Mouse (Mus musculus) kidney, embryonic 15.5 days (tissue): ENCODE data around the gene B4galnt3. TPM values are rescaled to one million over a fixed set of nuclear protein-coding genes. Genes with fewer than 3 reads are reported as not detected.
"Not testable (repeated sequence)": the region's sequence is repeated elsewhere in the genome, so short reads cannot be mapped to it uniquely, and the experiment has no call there.

Experiments
- ATAC-seq: fragments of 200-750 bp; cut with Nextera tagmentation; replicated peaks from 2 replicates; pipeline ENCODE4 v1.8.0; 2017; ENCODE audit warnings: moderate TSS enrichment; ENCODE audit not compliant: low FRiP score
- H3K27ac ChIP-seq: fragments of 300-500 bp; sonication (generic); 2 replicates; pipeline ENCODE4 v1.5.1; 2015; ENCODE audit warnings: mild to moderate bottlenecking, inconsistent platforms
- H3K27me3 ChIP-seq: fragments of 300-500 bp; sonication (generic); 2 replicates; pipeline ENCODE4 v1.6.1; 2015; ENCODE audit warnings: inconsistent platforms
- H3K36me3 ChIP-seq: fragments of 300-500 bp; sonication (generic); 2 replicates; pipeline ENCODE4 v1.6.1; 2015; ENCODE audit warnings: inconsistent platforms
- H3K4me1 ChIP-seq: fragments of 300-500 bp; sonication (generic); 2 replicates; pipeline ENCODE4 v1.6.1; 2015; ENCODE audit warnings: inconsistent platforms
- H3K4me2 ChIP-seq: fragments of 300-500 bp; sonication (generic); 2 replicates; pipeline ENCODE4 v1.6.1; 2015; ENCODE audit warnings: moderate library complexity, mild to moderate bottlenecking, inconsistent platforms
- H3K4me3 ChIP-seq: fragments of 300-500 bp; sonication (generic); replicated peaks from 2 replicates; pipeline ENCODE4 v1.5.1; 2015; ENCODE audit warnings: mild to moderate bottlenecking, inconsistent platforms
- H3K9ac ChIP-seq: fragments of 300-500 bp; sonication (generic); 2 replicates; pipeline ENCODE4 v1.6.1; 2015; ENCODE audit warnings: mild to moderate bottlenecking, inconsistent platforms
- H3K9me3 ChIP-seq: fragments of 300-500 bp; sonication (generic); replicated peaks from 2 replicates; pipeline ENCODE4 v1.6.1; 2016; ENCODE audit warnings: inconsistent platforms
- WGBS: fragments of 180-500 bp; shearing (Covaris S2); methylation state at CpG from one replicate; pipeline ENCODE4 v1.1.7; 2015; ENCODE audit warnings: mixed read lengths; 5-methylcytosine and 5-hydroxymethylcytosine counted together
- polyA plus RNA-seq: library from polyadenylated mRNA; unstranded; fragments of >200 nt; fragmentation: Nextera tagmentation; extraction: Ambion mirVana; gene quantifications from 2 replicates; pipeline ENCODE4 v1.2.1, GENCODE M21; 2015

Gene B4galnt3
- polyA plus RNA-seq, 1 experiment from 2014 or later: 2.2 TPM

DNA sequence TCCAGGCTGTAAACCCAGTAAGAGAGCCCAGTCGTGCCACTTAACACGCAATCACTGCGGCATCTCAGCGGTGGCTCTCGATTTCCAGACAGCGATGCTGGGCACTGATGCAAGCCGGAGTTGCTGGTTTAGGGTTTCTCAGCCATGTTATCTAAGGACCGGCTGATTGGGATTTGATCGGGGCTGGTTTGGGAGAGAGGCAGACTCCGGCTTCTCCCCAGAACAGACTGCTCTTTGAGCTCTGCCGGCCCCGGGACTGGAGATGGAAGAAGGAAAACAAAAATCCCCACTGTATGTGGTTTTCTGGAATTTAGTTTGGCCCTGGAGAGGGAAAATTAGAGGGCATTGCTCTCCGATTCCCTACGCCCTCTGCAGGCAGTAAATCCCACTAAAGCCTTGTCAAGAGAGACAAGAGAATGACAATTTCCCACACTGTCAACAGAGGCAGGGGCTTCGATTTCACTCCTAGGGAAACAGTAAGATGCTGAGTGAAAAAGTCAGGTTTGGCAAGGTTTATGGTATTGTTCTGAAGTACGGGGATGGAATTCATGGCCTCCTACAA is 8.5 kb upstream of the B4galnt3 start:
- peak overlapping the region; percentile 61 for H3K4me2 ChIP-seq
- H3K9me3 ChIP-seq: no peaks in the 10 kb centered on the region
- peaks cover 12% of the 10 kb centered on the region for H3K4me1 ChIP-seq
- ATAC-seq: peak; percentile 46; the same call in 1 of the 2 replicates
- peaks cover 8% of the 10 kb centered on the region; the same call in 1 of the 2 replicates for H3K27me3 ChIP-seq
- H3K4me3 ChIP-seq: peak overlapping the region; percentile 26
- H3K9ac ChIP-seq: 0 out of 2 replicates have a peak overlapping the region, but pooled peaks have one; percentile 4
- no peak overlapping the region for H3K27ac ChIP-seq
- H3K36me3 ChIP-seq: no peaks in the 10 kb centered on the region
- WGBS: 12% methylated on average over 16 of the region's 16 CpGs

DNA sequence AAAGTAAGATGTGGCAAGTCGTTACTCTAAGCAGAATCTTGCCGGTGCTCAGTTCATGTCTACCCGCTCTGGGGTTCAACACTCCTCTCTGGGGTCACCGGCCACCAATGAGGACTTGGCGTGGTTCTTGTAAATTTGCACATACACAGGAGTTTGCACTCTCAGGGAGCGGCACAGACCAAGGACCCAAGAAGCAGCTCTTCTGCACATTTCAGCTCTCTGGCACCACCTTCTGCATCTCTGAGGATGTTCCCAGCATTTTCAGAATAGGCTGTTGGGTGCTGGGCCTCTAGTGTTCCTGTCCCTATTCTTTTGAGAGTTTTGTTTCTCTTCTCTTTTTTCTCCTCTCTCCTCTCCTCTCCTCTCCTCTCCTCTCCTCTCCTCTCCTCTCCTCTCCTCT is 6.8 kb upstream of the B4galnt3 start:
- peaks cover 8% of the 10 kb centered on the region; the same call in 1 of the 2 replicates for H3K27me3 ChIP-seq

DNA sequence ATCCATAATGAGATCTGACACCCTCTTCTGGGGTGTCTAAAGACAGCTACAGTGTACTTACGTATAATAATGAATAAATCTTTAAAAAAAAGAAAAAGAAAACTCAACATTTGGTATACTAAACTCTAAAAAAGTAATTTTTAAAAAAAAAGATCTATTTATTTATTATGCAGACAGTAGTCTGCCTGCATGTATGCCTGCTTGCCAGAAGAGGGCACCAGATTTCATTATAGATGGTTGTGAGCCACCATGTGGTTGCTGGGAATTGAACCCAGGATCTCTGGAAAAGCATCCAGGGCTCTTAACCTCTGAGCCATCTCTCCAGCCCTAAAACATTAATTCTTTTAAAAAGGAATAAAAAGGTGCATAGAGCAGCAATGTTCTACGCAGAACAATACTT is 2.2 kb upstream of the B4galnt3 start:
- ATAC-seq, H3K9me3 ChIP-seq, H3K27ac ChIP-seq, H3K9ac ChIP-seq, H3K4me2 ChIP-seq, H3K4me3 ChIP-seq, H3K36me3 ChIP-seq: not testable (repeated sequence)
- Histone ChIP-seq H3K4me1 (peaks cover 11% of the 10 kb centered on the region), H3K27me3 (peaks cover 19% of the 10 kb centered on the region)
- WGBS: 96% methylated on average over 2 of the region's 2 CpGs

More for the DNA sequence above, 6.8 kb upstream of the B4galnt3 start:
- Histone ChIP-seq H3K27ac (no peak overlapping the region), H3K4me1 (peaks cover 12% of the 10 kb centered on the region), H3K9ac (no peak overlapping the region), H3K9me3 (no peaks in the 10 kb centered on the region), H3K4me3 (no peak overlapping the region), H3K4me2 (no peak overlapping the region), H3K36me3 (no peaks in the 10 kb centered on the region)
- 18% methylated on average over 6 of the region's 6 CpGs for WGBS
- peak; percentile 70; the same call in 1 of the 2 replicates for ATAC-seq

DNA sequence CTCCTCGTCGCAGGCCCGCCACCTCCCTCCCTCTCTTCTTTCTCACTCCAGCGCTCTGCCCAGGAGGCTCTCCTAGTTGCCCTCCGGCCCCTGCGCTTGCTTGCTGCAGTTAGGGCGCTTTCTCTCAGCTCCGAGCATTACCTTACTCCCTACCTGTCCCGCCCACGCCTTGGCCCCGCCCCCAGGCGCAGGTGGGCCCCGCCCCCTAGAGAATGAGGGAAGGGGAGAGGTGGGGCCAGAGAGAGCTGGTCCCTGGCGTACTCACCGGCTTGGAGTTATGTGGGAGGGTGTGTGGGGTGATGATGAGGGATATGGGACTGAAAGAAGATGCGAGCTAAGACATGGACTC is 400 bp upstream of the B4galnt3 start:
- Histone ChIP-seq H3K4me2 (peak overlapping the region; percentile 90), H3K27me3 (peaks cover 19% of the 10 kb centered on the region), H3K36me3 (no peaks in the 10 kb centered on the region), H3K27ac (peak overlapping the region; percentile 79), H3K9me3 (no peaks in the 10 kb centered on the region), H3K4me3 (peak overlapping the region; percentile 62), H3K9ac (peak overlapping the region; percentile 54), H3K4me1 (peaks cover 11% of the 10 kb centered on the region)
- 0% methylated on average over 16 of the region's 16 CpGs for WGBS
- ATAC-seq: peak; percentile 89

DNA sequence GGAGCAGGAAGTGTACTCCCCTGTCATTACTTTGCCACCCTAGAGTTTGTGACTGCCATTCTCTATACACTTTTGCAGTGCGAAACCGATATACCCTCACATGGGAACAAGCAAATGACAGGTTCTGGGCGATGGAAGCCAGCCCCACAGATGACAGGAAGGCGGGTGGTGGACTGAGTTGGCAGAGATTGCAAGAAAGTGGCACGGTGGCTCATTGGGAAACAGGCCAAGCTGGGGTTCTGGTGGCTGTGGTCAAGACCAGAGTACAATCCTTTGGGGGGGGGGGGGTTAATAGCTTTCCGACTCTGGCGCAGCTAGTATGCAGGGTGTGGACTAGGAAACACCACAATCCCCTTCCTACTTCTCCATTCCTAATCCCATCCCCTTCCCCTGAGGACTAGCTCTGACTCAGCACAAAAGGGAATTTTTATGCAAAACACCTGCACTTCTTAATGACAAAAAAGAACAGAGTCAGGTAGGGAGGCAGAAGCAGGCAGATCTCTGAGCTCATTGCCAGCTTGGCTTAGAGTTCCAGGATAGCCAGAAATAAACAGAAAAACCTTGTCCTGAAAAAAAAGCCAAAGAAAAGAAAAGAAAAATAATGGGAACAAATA is 2.9 kb downstream of the B4galnt3 start:
- 91% methylated on average over 7 of the region's 7 CpGs for WGBS
- H3K9me3 ChIP-seq: no peaks in the 10 kb centered on the region
- no peaks in the 10 kb centered on the region for H3K36me3 ChIP-seq
- peaks cover 19% of the 10 kb centered on the region for H3K27me3 ChIP-seq
- no peak overlapping the region for H3K9ac ChIP-seq
- H3K4me2 ChIP-seq: no peak overlapping the region
- H3K27ac ChIP-seq: no peak overlapping the region
- peaks cover 25% of the 10 kb centered on the region for H3K4me1 ChIP-seq
- H3K4me3 ChIP-seq: no peak overlapping the region
- no peak for ATAC-seq

DNA sequence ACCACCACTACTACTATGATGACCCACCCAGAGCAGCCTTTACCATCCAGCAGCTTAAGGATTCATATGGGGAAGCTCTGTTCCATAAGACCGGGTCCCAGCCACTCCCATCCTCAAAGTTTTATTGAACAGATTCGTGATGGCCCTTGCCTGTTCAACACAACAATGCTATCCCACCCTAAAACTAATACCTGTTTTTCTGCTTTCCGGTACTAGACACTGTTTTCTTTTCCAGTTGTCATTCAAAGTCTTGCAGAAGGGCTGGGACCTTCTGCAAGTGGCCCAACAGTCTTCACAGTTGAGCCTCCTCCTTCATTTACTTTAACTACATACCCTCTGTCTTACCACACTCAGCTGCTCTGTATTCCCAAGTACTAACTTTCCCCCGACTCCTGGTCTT is 4.9 kb downstream of the B4galnt3 start:
- Histone ChIP-seq H3K4me1 (peaks cover 20% of the 10 kb centered on the region), H3K4me3 (no peak overlapping the region), H3K36me3 (no peaks in the 10 kb centered on the region), H3K9me3 (no peaks in the 10 kb centered on the region), H3K4me2 (no peak overlapping the region), H3K27me3 (peaks cover 15% of the 10 kb centered on the region), H3K9ac (no peak overlapping the region), H3K27ac (no peak overlapping the region)
- ATAC-seq: no peak
- 92% methylated on average over 4 of the region's 4 CpGs for WGBS

DNA sequence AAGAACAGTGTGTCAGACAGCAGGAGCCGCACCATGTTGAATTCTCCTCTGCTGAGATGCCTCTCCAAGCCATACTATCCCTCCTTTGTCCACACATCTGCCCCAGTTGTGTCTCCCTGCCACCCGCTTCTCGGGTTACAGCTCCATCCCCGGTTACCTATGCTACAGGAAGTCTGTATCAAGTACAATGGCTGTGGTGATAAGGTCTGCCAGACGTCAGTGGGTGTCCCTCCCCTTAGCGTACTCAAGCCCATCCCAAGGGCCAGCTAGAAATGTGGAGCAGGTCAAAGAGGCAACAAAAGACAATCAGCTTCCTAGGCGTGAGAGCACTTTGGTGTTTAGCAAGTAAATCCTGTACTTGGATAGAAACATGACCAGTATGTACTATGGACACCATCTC is 5.8 kb downstream of the B4galnt3 start:
- Histone ChIP-seq H3K27ac (no peak overlapping the region), H3K4me2 (no peak overlapping the region)

DNA sequence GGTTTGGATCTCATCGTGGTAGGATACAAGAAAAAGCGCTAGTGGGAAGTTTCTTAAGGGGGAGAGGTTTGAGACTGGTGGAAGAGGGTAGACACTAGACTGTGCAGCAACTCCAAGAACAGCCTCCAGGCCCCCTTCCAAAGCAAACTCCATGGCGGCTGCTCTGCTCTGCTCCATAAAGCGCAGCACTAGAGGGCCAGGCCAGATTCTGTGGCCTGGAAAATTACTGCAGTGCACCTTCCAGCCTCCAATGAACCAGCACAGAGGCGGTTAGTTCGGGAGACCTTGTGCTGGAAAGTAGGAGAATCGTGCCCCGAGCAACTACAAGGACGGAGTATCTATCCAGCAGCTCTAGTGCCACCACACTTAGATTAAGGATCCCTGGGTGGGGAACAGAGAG is 7.1 kb downstream of the B4galnt3 start:
- peak; percentile 82 for ATAC-seq
- H3K27ac ChIP-seq: peak overlapping the region; percentile 59
- peaks cover 14% of the 10 kb centered on the region; the same call in 1 of the 2 replicates for H3K4me1 ChIP-seq
- H3K4me3 ChIP-seq: no peak overlapping the region
- no peak overlapping the region for H3K4me2 ChIP-seq
- no peaks in the 10 kb centered on the region for H3K9me3 ChIP-seq
- no peaks in the 10 kb centered on the region for H3K36me3 ChIP-seq
- WGBS: 50% methylated on average over 9 of the region's 9 CpGs
- H3K27me3 ChIP-seq: no peaks in the 10 kb centered on the region
- no peak overlapping the region for H3K9ac ChIP-seq

More for the DNA sequence above, 5.8 kb downstream of the B4galnt3 start:
- Histone ChIP-seq H3K4me3 (no peak overlapping the region), H3K9ac (no peak overlapping the region), H3K9me3 (no peaks in the 10 kb centered on the region), H3K27me3 (peaks cover 7% of the 10 kb centered on the region; the same call in 1 of the 2 replicates), H3K4me1 (peaks cover 14% of the 10 kb centered on the region; the same call in 1 of the 2 replicates), H3K36me3 (no peaks in the 10 kb centered on the region)
- no peak for ATAC-seq
- WGBS: 34% methylated on average over 7 of the region's 7 CpGs

DNA sequence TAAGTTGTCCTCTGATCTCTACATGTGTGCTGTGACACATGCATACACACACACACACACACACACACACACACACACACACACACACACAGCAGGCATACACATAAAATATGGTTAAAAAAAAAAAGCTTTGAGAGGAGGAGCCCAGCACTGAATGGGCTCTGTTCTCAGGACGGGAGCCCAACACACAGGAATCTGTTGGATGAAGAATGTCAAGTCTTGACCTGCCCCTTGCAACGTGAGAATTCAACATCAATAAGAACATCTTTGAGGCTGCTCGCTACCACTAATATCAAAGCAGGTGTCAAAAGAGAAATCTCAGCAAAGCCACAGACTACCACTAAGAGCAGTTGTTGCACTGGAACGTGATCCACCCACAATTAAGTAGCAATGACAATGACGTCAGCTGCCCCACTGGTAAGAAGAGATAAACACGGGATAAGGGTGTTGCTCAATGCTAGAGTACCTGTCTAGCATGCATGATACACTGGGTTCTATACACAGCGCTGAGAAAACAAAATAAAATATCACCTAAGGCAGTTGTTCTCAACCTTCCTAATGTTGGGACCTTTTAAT is 17.4 kb downstream of the B4galnt3 start:
- WGBS: 69% methylated on average over 7 of the region's 7 CpGs

DNA sequence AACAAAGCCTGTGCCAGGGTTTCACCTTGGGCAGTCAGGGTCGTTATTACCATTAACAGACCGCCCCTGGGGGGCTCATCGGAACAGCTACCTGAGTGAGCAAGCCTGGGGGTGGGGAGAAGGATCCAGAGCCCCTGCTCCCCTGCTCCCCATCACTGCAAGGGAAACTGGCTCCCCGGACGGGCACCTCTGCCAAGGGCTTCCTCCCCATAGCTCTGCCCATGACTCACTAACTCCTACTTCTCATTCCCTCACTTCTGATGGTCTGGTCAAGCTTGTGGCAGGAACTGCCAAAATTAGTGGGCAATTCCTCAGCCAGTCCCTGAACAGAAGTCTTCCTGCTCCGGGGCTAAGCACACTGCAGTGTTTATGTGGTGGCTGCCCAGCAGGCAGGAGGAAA is 19.1 kb downstream of the B4galnt3 start:
- Histone ChIP-seq H3K27me3 (no peaks in the 10 kb centered on the region), H3K9ac (no peak overlapping the region), H3K27ac (peak overlapping the region; percentile 9; the same call in 1 of the 2 replicates), H3K4me3 (no peak overlapping the region), H3K9me3 (no peaks in the 10 kb centered on the region), H3K36me3 (no peaks in the 10 kb centered on the region), H3K4me1 (peaks cover 8% of the 10 kb centered on the region), H3K4me2 (no peak overlapping the region)
- 41% methylated on average over 6 of the region's 6 CpGs for WGBS
- peak; percentile 58; the same call in 1 of the 2 replicates for ATAC-seq

More for the DNA sequence above, 17.4 kb downstream of the B4galnt3 start:
- H3K4me2 ChIP-seq: no peak overlapping the region
- ATAC-seq: no peak
- no peaks in the 10 kb centered on the region for H3K9me3 ChIP-seq
- H3K9ac ChIP-seq: no peak overlapping the region
- H3K4me3 ChIP-seq: no peak overlapping the region
- H3K4me1 ChIP-seq: peaks cover 8% of the 10 kb centered on the region
- H3K27ac ChIP-seq: no peak overlapping the region
- no peaks in the 10 kb centered on the region for H3K36me3 ChIP-seq
- H3K27me3 ChIP-seq: no peaks in the 10 kb centered on the region

DNA sequence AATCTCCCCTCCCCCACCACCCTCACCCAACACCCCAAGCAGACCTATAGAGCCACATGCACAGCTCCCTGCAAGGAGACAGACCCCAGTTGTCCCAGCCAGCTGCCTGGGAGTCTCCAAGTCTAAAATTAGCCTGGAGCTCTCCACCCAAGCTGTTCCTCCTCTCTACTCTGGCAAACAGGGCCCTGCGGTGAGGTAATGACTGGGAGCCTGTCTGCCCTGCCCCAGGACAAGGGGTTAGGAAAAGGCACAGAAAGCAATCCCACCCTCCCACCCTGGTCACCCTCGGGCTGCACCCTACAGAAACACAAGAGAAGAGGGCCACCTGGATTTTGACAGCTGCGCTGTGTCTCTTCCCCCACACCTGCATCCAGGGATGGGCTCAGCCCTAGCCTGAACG is 19.5 kb downstream of the B4galnt3 start:
- peak; percentile 69; the same call in 1 of the 2 replicates for ATAC-seq
- Histone ChIP-seq H3K4me2 (no peak overlapping the region), H3K36me3 (no peaks in the 10 kb centered on the region), H3K9me3 (no peaks in the 10 kb centered on the region), H3K27ac (0 out of 2 replicates have a peak overlapping the region, but pooled peaks have one; percentile 9), H3K4me1 (peaks cover 8% of the 10 kb centered on the region), H3K9ac (no peak overlapping the region), H3K4me3 (no peak overlapping the region), H3K27me3 (no peaks in the 10 kb centered on the region)
- 17% methylated on average over 4 of the region's 4 CpGs for WGBS

DNA sequence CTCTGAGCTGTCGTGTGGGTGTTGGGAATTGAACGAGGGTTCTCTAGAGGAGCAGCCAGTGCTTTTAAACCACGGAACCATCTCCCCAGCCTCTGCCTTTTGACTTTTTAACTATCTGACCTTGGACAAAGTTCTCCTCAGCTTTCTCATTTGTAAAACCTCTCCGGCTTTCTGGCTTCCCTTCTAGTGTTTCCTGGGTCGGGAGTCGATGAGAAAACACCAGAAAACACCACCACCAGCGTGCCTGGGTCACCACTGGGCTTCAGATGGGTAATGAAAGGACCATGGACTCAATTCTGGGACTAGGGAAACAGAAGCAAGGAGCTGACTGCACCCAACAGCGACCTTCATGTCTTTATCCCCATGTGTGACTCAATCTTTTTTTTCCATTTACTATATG is 20.2 kb downstream of the B4galnt3 start:
- no peaks in the 10 kb centered on the region for H3K36me3 ChIP-seq
- no peaks in the 10 kb centered on the region for H3K9me3 ChIP-seq
- H3K27me3 ChIP-seq: no peaks in the 10 kb centered on the region
- H3K4me1 ChIP-seq: peaks cover 8% of the 10 kb centered on the region
- H3K9ac ChIP-seq: no peak overlapping the region
- WGBS: 53% methylated on average over 8 of the region's 8 CpGs
- no peak overlapping the region for H3K27ac ChIP-seq
- ATAC-seq: no peak
- H3K4me3 ChIP-seq: no peak overlapping the region
- no peak overlapping the region for H3K4me2 ChIP-seq
